Mouse (Mus musculus) cerebellum, adult 2 months (tissue): ENCODE measurements around the gene Pknox2.
A peak's percentile ranks its signal among the peaks of the same experiment; 100 is the strongest.

Source experiments
- CTCF ChIP-seq: fragments of 200-500 bp; IDR thresholded peaks from 2 replicates; pipeline ENCODE4 v1.5.1; 2011; ENCODE audit warnings: low read depth, mild to moderate bottlenecking, control low read depth, low read length, moderate library complexity, borderline replicate concordance; ENCODE audit not compliant: insufficient read depth
- POLR2A ChIP-seq: fragments of 200-500 bp; IDR thresholded peaks from 2 replicates; pipeline ENCODE4 v1.6.1; 2011; ENCODE audit warnings: low read length, control low read depth, borderline replicate concordance; ENCODE audit not compliant: insufficient read depth

GRCm38 (mm10) chr9:36976596-36977362 is 170.4 kb downstream of the Pknox2 start:
- peak; percentile 3; the same call in 1 of the 2 replicates for TF ChIP-seq CTCF
- no peak for TF ChIP-seq POLR2A
